Mouse (Mus musculus) intestine, postnatal 0 days (tissue): ENCODE data around the gene Myo10. TPM values are rescaled to one million over a fixed set of nuclear protein-coding genes. Genes with fewer than 3 reads are reported as not detected.
A peak's percentile ranks its signal among the peaks of the same experiment; 100 is the strongest.

Experiments used
- ATAC-seq: fragments of 200-750 bp; cut with Nextera tagmentation; 2 replicates; pipeline ENCODE4 v1.8.0; 2017; ENCODE audit warnings: mild to moderate bottlenecking, moderate TSS enrichment, moderate library complexity
- H3K27ac ChIP-seq: fragments of 300-500 bp; sonication (generic); 2 replicates; pipeline ENCODE4 v1.5.1; 2014; ENCODE audit warnings: mild to moderate bottlenecking, low read depth, low read length, moderate library complexity
- H3K27me3 ChIP-seq: fragments of 300-500 bp; sonication (generic); replicated peaks from 2 replicates; pipeline ENCODE4 v1.6.1; 2014; ENCODE audit warnings: low read length, mixed read lengths; ENCODE audit not compliant: control insufficient read depth, insufficient read depth
- H3K36me3 ChIP-seq: fragments of 300-500 bp; sonication (generic); 2 replicates; pipeline ENCODE4 v1.6.1; 2014; ENCODE audit warnings: mild to moderate bottlenecking, moderate library complexity; ENCODE audit not compliant: control insufficient read depth, insufficient read depth
- H3K4me1 ChIP-seq: fragments of 300-500 bp; sonication (generic); replicated peaks from 2 replicates; pipeline ENCODE4 v1.6.1; 2014; ENCODE audit warnings: antibody characterized with exemption, low read length, mixed read lengths; ENCODE audit not compliant: control insufficient read depth, insufficient read depth
- H3K4me2 ChIP-seq: fragments of 300-500 bp; sonication (generic); replicated peaks from 2 replicates; pipeline ENCODE4 v1.6.1; 2014; ENCODE audit warnings: low read depth, mild to moderate bottlenecking, moderate library complexity
- H3K4me3 ChIP-seq: fragments of 300-500 bp; sonication (generic); 2 replicates; pipeline ENCODE4 v1.5.1; 2014; ENCODE audit warnings: low read depth, low read length
- H3K9ac ChIP-seq: fragments of 300-500 bp; sonication (generic); 2 replicates; pipeline ENCODE4 v1.6.1; 2014; ENCODE audit warnings: mild to moderate bottlenecking, low read depth, low read length
- H3K9me3 ChIP-seq: fragments of 300-500 bp; sonication (generic); 2 replicates; pipeline ENCODE4 v1.6.1; 2016; ENCODE audit warnings: mixed run types; ENCODE audit not compliant: control insufficient read depth
- CTCF ChIP-seq: sonication (generic); IDR thresholded peaks from 2 replicates; pipeline ENCODE4 v1.5.1; 2016; ENCODE audit warnings: low read depth, mild to moderate bottlenecking, control low read depth, antibody characterized with exemption, moderate library complexity
- WGBS: fragments of 180-500 bp; shearing (Covaris S2); extraction: QIAGEN DNeasy Blood & Tissue Kit; methylation state at CpG from one replicate; pipeline ENCODE4 v1.1.7; 2014; 5-methylcytosine and 5-hydroxymethylcytosine counted together
- polyA plus RNA-seq: library from polyadenylated mRNA; unstranded; fragments of >200 nt; fragmentation: Nextera tagmentation; extraction: Ambion mirVana; gene quantifications from 2 replicates; pipeline ENCODE4 v1.2.1, GENCODE M21; 2015

The Myo10 gene
- polyA plus RNA-seq, 1 experiment from 2014 or later, result 9.5 TPM

- no peaks in the 10 kb centered on the region for H3K4me1 ChIP-seq
- H3K36me3 ChIP-seq, result peaks cover 80% of the 10 kb centered on the region
- ATAC-seq, result no peak
These were observed 165.6 kb downstream of the Myo10 start for GRCm38 (mm10) chr15:25787965-25788364.

GRCm38 (mm10) chr15:25788565-25788964 is 166.2 kb downstream of the Myo10 start:
- H3K4me2 ChIP-seq, result no peak overlapping the region
- no peak overlapping the region for H3K4me3 ChIP-seq
- H3K36me3 ChIP-seq, result peaks cover 81% of the 10 kb centered on the region
- H3K9me3 ChIP-seq, result no peaks in the 10 kb centered on the region
- no peaks in the 10 kb centered on the region for H3K27me3 ChIP-seq
- H3K9ac ChIP-seq, result no peak overlapping the region
- TF ChIP-seq CTCF, result no peak
- WGBS, result 90% methylated on average over 7 of the region's 7 CpGs
- ATAC-seq, result no peak
- no peak overlapping the region for H3K27ac ChIP-seq
- no peaks in the 10 kb centered on the region for H3K4me1 ChIP-seq

More at GRCm38 (mm10) chr15:25787965-25788364, 165.6 kb downstream of the Myo10 start:
- no peak overlapping the region for H3K27ac ChIP-seq
- no peaks in the 10 kb centered on the region for H3K27me3 ChIP-seq
- no peak for TF ChIP-seq CTCF
- H3K4me2 ChIP-seq, result no peak overlapping the region
- H3K4me3 ChIP-seq, result no peak overlapping the region
- 93% methylated on average over 8 of the region's 8 CpGs for WGBS
- H3K9ac ChIP-seq, result no peak overlapping the region
- H3K9me3 ChIP-seq, result no peaks in the 10 kb centered on the region

GRCm38 (mm10) chr15:25789241-25789640 is 166.9 kb downstream of the Myo10 start:
- Histone ChIP-seq H3K9me3 (no peaks in the 10 kb centered on the region), H3K4me2 (no peak overlapping the region)

GRCm38 (mm10) chr15:25791660-25792353 is 169.5 kb downstream of the Myo10 start:
- no peak overlapping the region for H3K4me3 ChIP-seq
- no peaks in the 10 kb centered on the region for H3K4me1 ChIP-seq
- no peak overlapping the region for H3K4me2 ChIP-seq
- H3K9ac ChIP-seq, result no peak overlapping the region
- H3K36me3 ChIP-seq, result peaks cover 73% of the 10 kb centered on the region
- no peak for ATAC-seq
- H3K27ac ChIP-seq, result no peak overlapping the region
- no peaks in the 10 kb centered on the region for H3K27me3 ChIP-seq
- TF ChIP-seq CTCF, result peak; percentile 64
- no peaks in the 10 kb centered on the region for H3K9me3 ChIP-seq
- 80% methylated on average over 8 of the region's 8 CpGs for WGBS

More at GRCm38 (mm10) chr15:25789241-25789640, 166.9 kb downstream of the Myo10 start:
- TF ChIP-seq CTCF, result no peak
- no peaks in the 10 kb centered on the region for H3K4me1 ChIP-seq
- H3K4me3 ChIP-seq, result no peak overlapping the region
- no peaks in the 10 kb centered on the region for H3K27me3 ChIP-seq
- WGBS, result 85% methylated on average over 10 of the region's 10 CpGs
- no peak overlapping the region for H3K27ac ChIP-seq
- peaks cover 81% of the 10 kb centered on the region for H3K36me3 ChIP-seq
- ATAC-seq, result no peak
- H3K9ac ChIP-seq, result no peak overlapping the region

GRCm38 (mm10) chr15:25794123-25794522 is 171.8 kb downstream of the Myo10 start:
- Histone ChIP-seq H3K27me3 (no peaks in the 10 kb centered on the region), H3K4me3 (no peak overlapping the region), H3K4me2 (no peak overlapping the region), H3K9ac (no peak overlapping the region), H3K36me3 (peaks cover 72% of the 10 kb centered on the region), H3K27ac (no peak overlapping the region), H3K4me1 (no peaks in the 10 kb centered on the region), H3K9me3 (no peaks in the 10 kb centered on the region)
- WGBS, result 83% methylated on average over 8 of the region's 8 CpGs
- no peak for TF ChIP-seq CTCF
- ATAC-seq, result no peak

GRCm38 (mm10) chr15:25795496-25795895 is 173.2 kb downstream of the Myo10 start:
- Histone ChIP-seq H3K36me3 (peaks cover 72% of the 10 kb centered on the region), H3K27ac (no peak overlapping the region)
- ATAC-seq, result no peak

More at GRCm38 (mm10) chr15:25795496-25795895, 173.2 kb downstream of the Myo10 start:
- Histone ChIP-seq H3K4me3 (no peak overlapping the region), H3K9me3 (no peaks in the 10 kb centered on the region), H3K4me2 (no peak overlapping the region), H3K27me3 (no peaks in the 10 kb centered on the region), H3K9ac (no peak overlapping the region), H3K4me1 (no peaks in the 10 kb centered on the region)
- WGBS, result 95% methylated on average over 9 of the region's 9 CpGs
- no peak for TF ChIP-seq CTCF
